Mouse (Mus musculus): ENCODE measurements around the gene Rps8.

GRCm38 (mm10) chr4:117124218-117124517 is 31.9 kb downstream of the Rps8 start:
- TF ChIP-seq CTCF (IDR thresholded peaks at IDR 0.05; ENCODE audit: borderline replicate concordance, control insufficient read depth, extremely low read depth, insufficient read depth, low read length, poor library complexity) (no peak), POLR2A (IDR thresholded peaks at IDR 0.05; ENCODE audit: control insufficient read depth, extremely low read depth, insufficient read depth, low read length, poor library complexity) (no peak)

Data from thymus, adult 2 months (tissue).